Mouse (Mus musculus): ENCODE measurements around the gene F5. TPM values are rescaled to one million over a fixed set of nuclear protein-coding genes. Genes with fewer than 3 reads are reported as not detected.

The F5 gene
- total and polyA plus RNA-seq, 3 experiments: under 0.01 to 0.19 TPM; not detected in 1

DNA sequence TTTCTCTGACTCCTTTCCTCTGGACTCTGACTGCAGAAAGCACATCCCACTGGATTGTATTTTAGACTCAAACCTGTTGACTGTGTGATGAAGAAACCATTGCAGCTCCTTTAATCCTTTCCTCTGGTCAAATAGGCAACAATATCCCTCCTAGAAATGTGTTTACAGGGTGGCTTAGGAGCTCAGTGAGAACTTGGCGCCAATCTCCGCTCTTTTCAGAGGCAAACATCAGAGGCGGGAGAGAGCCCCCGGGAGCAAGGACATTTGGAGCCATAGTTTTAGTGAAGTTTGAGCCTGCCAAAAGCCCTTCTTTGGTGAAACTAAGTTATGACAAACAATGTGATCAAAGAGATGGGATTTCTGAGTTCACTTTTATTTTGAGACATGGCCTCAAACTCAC, 33.7 kb downstream of the F5 start:
- no peak for DNase-seq (ENCODE audit: extremely low read depth)
- H3K4me3 ChIP-seq (replicated peaks in 1 of 3; ENCODE audit: low read depth in 2 of 3, low read length in 2 of 3, poor library complexity in 1 of 3): no peak overlapping the region
- H3K79me2 ChIP-seq (replicated peaks; ENCODE audit: control insufficient read depth, extremely low read depth, insufficient read depth, poor library complexity, severe bottlenecking): no peaks in the 10 kb centered on the region
- dilution Hi-C loops (cut with MboI; ENCODE audit: extremely low pct_ligation_motif_present, extremely low pct_unique_long_range_greater_than_20kb, low sequenced_read_pairs) (no loop called here), in situ Hi-C loops (cut with MboI; ENCODE audit: low pct_ligation_motif_present, low pct_unique_long_range_greater_than_20kb, low sequenced_read_pairs) (no loop called here)
- H3K9me3 ChIP-seq (replicated peaks; ENCODE audit: low read length): no peaks in the 10 kb centered on the region
- no peaks in the 10 kb centered on the region for H3K36me3 ChIP-seq (replicated peaks in 1 of 2; ENCODE audit: control insufficient read depth in 1 of 2, insufficient read depth in 1 of 2, low read length in 1 of 2)
- peaks cover 8% of the 10 kb centered on the region for H3K27me3 ChIP-seq (replicated peaks)
- TF ChIP-seq BHLHE40 (IDR thresholded peaks at IDR 0.05; ENCODE audit: low read depth, low read length): no peak
- TF ChIP-seq CHD1 (IDR thresholded peaks at IDR 0.05; ENCODE audit: low read depth, low read length): no peak
- TF ChIP-seq ELF1 (IDR thresholded peaks at IDR 0.05; ENCODE audit: low read depth, low read length): no peak
- no peak overlapping the region for H3K27ac ChIP-seq (ENCODE audit: insufficient read depth, low read depth)
- no peak overlapping the region for H3K4me2 ChIP-seq (ENCODE audit: insufficient read depth, low read depth, poor library complexity, severe bottlenecking)
- no peak overlapping the region for H3K9ac ChIP-seq (ENCODE audit: insufficient read depth, low read depth)
- H3K4me1 ChIP-seq (ENCODE audit: control insufficient read depth in 1 of 2, insufficient read depth in 2 of 2): peaks cover 3 to 13% of the 10 kb centered on the region in 2 experiments; a peak in 3 of 4 replicates

DNA sequence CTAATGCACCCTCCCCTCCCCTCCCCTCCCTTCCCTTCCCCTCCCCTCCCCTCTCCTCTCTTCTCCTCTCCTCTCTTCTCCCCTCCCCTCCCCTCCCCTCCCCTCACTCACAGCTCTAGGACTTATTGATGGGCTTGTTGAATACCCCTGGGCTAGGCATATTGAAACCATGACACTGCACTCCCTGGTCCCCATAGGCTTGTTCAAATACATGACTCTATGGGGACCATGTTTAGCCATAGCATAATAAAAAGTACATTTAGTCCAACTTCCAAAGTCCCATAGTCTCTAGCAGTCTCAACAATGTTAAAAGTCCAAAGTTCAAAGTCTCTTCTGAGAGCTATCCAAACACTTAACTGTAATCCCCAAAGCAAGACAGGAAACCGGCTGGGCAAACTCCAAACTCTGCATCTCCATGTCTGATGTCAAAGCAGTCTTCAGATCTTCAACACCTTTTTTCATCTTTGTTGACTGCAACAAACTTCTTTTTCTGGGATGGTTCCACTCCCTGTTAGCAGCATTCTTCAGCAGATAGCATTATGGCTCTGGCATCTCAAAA, 35.4 kb downstream of the F5 start:
- Histone ChIP-seq H3K4me3 (replicated peaks in 1 of 3; ENCODE audit: low read depth in 2 of 3, low read length in 2 of 3, poor library complexity in 1 of 3) (no peak overlapping the region), H3K9ac (ENCODE audit: insufficient read depth, low read depth) (no peak overlapping the region), H3K4me1 (ENCODE audit: control insufficient read depth in 1 of 2, insufficient read depth in 2 of 2) (peaks cover 3 to 13% of the 10 kb centered on the region in 2 experiments; a peak in 3 of 4 replicates), H3K79me2 (replicated peaks; ENCODE audit: control insufficient read depth, extremely low read depth, insufficient read depth, poor library complexity, severe bottlenecking) (no peaks in the 10 kb centered on the region), H3K27ac (ENCODE audit: insufficient read depth, low read depth) (no peak overlapping the region), H3K27me3 (replicated peaks) (peaks cover 8% of the 10 kb centered on the region), H3K4me2 (ENCODE audit: insufficient read depth, low read depth, poor library complexity, severe bottlenecking) (no peak overlapping the region), H3K36me3 (replicated peaks in 1 of 2; ENCODE audit: control insufficient read depth in 1 of 2, insufficient read depth in 1 of 2, low read length in 1 of 2) (no peaks in the 10 kb centered on the region), H3K9me3 (replicated peaks; ENCODE audit: low read length) (no peaks in the 10 kb centered on the region)
- no peak for DNase-seq (ENCODE audit: extremely low read depth)
- in situ Hi-C loops (cut with MboI; ENCODE audit: low pct_ligation_motif_present, low pct_unique_long_range_greater_than_20kb, low sequenced_read_pairs) (no loop called here), dilution Hi-C loops (cut with MboI; ENCODE audit: extremely low pct_ligation_motif_present, extremely low pct_unique_long_range_greater_than_20kb, low sequenced_read_pairs) (no loop called here)
- TF ChIP-seq MXI1 (IDR thresholded peaks at IDR 0.05; ENCODE audit: low read depth, low read length): no peak
- no peak for TF ChIP-seq NRF1 (IDR thresholded peaks at IDR 0.05; ENCODE audit: low read depth, low read length)
- TF ChIP-seq MAZ (IDR thresholded peaks at IDR 0.05; ENCODE audit: low read depth, low read length): no peak
- no peak for TF ChIP-seq ELF1 (IDR thresholded peaks at IDR 0.05; ENCODE audit: low read depth, low read length)
- no peak for TF ChIP-seq ETS1 (conservative IDR thresholded peaks at IDR 0.05; ENCODE audit: low read depth, low read length)
- TF ChIP-seq SIN3A (IDR thresholded peaks at IDR 0.05; ENCODE audit: low read length): no peak
- no peak for TF ChIP-seq MAFK (IDR thresholded peaks at IDR 0.05; ENCODE audit: insufficient replicate concordance, low read length)
- TF ChIP-seq CTCF (conservative IDR thresholded peaks at IDR 0.05 in 1 of 2, IDR thresholded peaks at IDR 0.05 in 1 of 2; ENCODE audit: low read depth in 2 of 2, low read length in 2 of 2): no peak
- TF ChIP-seq USF1 (IDR thresholded peaks at IDR 0.05; ENCODE audit: low read depth, low read length): no peak
- no peak for TF ChIP-seq ZKSCAN1 (IDR thresholded peaks at IDR 0.05; ENCODE audit: borderline replicate concordance, low read depth, low read length)
- TF ChIP-seq IRF4 (IDR thresholded peaks at IDR 0.05; ENCODE audit: low read depth, low read length): no peak
- no peak for TF ChIP-seq PAX5 (IDR thresholded peaks at IDR 0.05; ENCODE audit: low read length)

DNA sequence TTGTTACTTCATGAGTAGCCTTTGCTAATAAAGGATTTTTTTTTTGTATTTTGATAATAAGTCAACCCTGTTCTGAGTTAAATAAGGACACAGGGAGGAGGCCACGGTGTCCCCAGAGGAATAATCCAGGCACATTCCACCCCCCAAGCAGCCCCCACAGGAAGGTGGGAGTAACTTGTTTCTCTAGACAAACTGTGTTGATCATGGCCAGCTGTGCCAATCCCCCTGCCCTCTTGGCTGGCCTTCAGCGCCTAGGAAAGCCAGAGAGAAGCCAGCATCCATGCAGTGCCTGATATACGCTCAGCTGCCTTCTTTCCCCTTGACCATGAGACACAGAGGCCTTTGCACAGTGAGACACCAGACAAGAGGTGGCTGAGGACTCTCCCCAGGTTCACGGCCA, 47.9 kb downstream of the F5 start:
- no peak overlapping the region for H3K4me2 ChIP-seq (ENCODE audit: insufficient read depth, low read depth, poor library complexity, severe bottlenecking)
- no peak overlapping the region for H3K9ac ChIP-seq (ENCODE audit: insufficient read depth, low read depth)
- TF ChIP-seq ELF1 (IDR thresholded peaks at IDR 0.05; ENCODE audit: low read depth, low read length) (no peak), SMC3 (IDR thresholded peaks at IDR 0.05; ENCODE audit: low read depth, low read length) (no peak), POLR2A (IDR thresholded peaks at IDR 0.05; ENCODE audit: low read depth, low read length) (no peak), EP300 (IDR thresholded peaks at IDR 0.05; ENCODE audit: low read length) (no peak), ZNF384 (IDR thresholded peaks at IDR 0.05; ENCODE audit: low read depth, low read length) (no peak), CHD1 (IDR thresholded peaks at IDR 0.05; ENCODE audit: low read depth, low read length) (no peak), CHD2 (IDR thresholded peaks at IDR 0.05; ENCODE audit: low read length) (no peak), TBP (conservative IDR thresholded peaks at IDR 0.05; ENCODE audit: low read depth, low read length) (no peak), MYC (IDR thresholded peaks at IDR 0.05; ENCODE audit: low read depth, low read length) (no peak), KAT2A (IDR thresholded peaks at IDR 0.05; ENCODE audit: insufficient replicate concordance, low read length) (no peak), MAZ (IDR thresholded peaks at IDR 0.05; ENCODE audit: low read depth, low read length) (no peak), ZMIZ1 (IDR thresholded peaks at IDR 0.05; ENCODE audit: low read depth, low read length) (no peak), JUND (conservative IDR thresholded peaks at IDR 0.05; ENCODE audit: low read depth, low read length) (no peak)
- no peaks in the 10 kb centered on the region for H3K36me3 ChIP-seq (replicated peaks in 1 of 2; ENCODE audit: control insufficient read depth in 1 of 2, insufficient read depth in 1 of 2, low read length in 1 of 2)
- dilution Hi-C loops (cut with MboI; ENCODE audit: extremely low pct_ligation_motif_present, extremely low pct_unique_long_range_greater_than_20kb, low sequenced_read_pairs) (no loop called here), in situ Hi-C loops (cut with MboI; ENCODE audit: low pct_ligation_motif_present, low pct_unique_long_range_greater_than_20kb, low sequenced_read_pairs) (no loop called here)
- H3K27ac ChIP-seq (ENCODE audit: insufficient read depth, low read depth): no peak overlapping the region
- H3K27me3 ChIP-seq (replicated peaks): no peaks in the 10 kb centered on the region
- no peak for DNase-seq (ENCODE audit: extremely low read depth)
- no peaks in the 10 kb centered on the region for H3K79me2 ChIP-seq (replicated peaks; ENCODE audit: control insufficient read depth, extremely low read depth, insufficient read depth, poor library complexity, severe bottlenecking)
- no peaks in the 10 kb centered on the region for H3K9me3 ChIP-seq (replicated peaks; ENCODE audit: low read length)
- H3K4me1 ChIP-seq (ENCODE audit: control insufficient read depth in 1 of 2, insufficient read depth in 2 of 2): no peaks in the 10 kb centered on the region
- H3K4me3 ChIP-seq (replicated peaks in 1 of 3; ENCODE audit: low read depth in 2 of 3, low read length in 2 of 3, poor library complexity in 1 of 3): no peak overlapping the region
